Mouse (Mus musculus) limb, embryonic 14.5 days (tissue): ENCODE measurements at regions not wholly inside any gene's neighbourhood (a gene's known extent, or its start where the extent isn't known, plus 50 kb on each side); places are given as distances from the start of the nearest gene placed in this dataset.

Experiments used
- ATAC-seq: fragments of 200-750 bp; cut with Nextera tagmentation; 2 replicates; pipeline ENCODE4 v1.8.0; 2017; ENCODE audit warnings: low read depth, moderate number of reproducible peaks, moderate TSS enrichment; ENCODE audit not compliant: low FRiP score
- DNase-seq: peaks from one replicate; pipeline ENCODE4 v3.0.0-alpha.2; 2015; ENCODE audit warnings: low spot score
- H3K27ac ChIP-seq: fragments of 300-500 bp; sonication (generic); replicated peaks from 2 replicates; pipeline ENCODE4 v1.5.1; 2014; ENCODE audit warnings: low read depth, mild to moderate bottlenecking, low read length, moderate library complexity, mixed read lengths
- H3K27me3 ChIP-seq: fragments of 300-500 bp; sonication (generic); 2 replicates; pipeline ENCODE4 v1.6.1; 2014; ENCODE audit warnings: low read length, mixed read lengths; ENCODE audit not compliant: control insufficient read depth, insufficient read depth
- H3K36me3 ChIP-seq: fragments of 300-500 bp; sonication (generic); 2 replicates; pipeline ENCODE4 v1.6.1; 2014; ENCODE audit warnings: mild to moderate bottlenecking, low read length, moderate library complexity, mixed read lengths; ENCODE audit not compliant: control insufficient read depth, insufficient read depth
- H3K4me1 ChIP-seq: fragments of 300-500 bp; sonication (generic); 2 replicates; pipeline ENCODE4 v1.6.1; 2014; ENCODE audit warnings: antibody characterized with exemption, low read length, mixed read lengths; ENCODE audit not compliant: control insufficient read depth, insufficient read depth
- H3K4me2 ChIP-seq: fragments of 300-500 bp; sonication (generic); replicated peaks from 2 replicates; pipeline ENCODE4 v1.6.1; 2014; ENCODE audit warnings: low read depth, mild to moderate bottlenecking, low read length, moderate library complexity; ENCODE audit not compliant: severe bottlenecking
- H3K4me3 ChIP-seq: fragments of 300-500 bp; sonication (generic); replicated peaks from 2 replicates; pipeline ENCODE4 v1.5.1; 2014; ENCODE audit warnings: low read length
- H3K9ac ChIP-seq: fragments of 300-500 bp; sonication (generic); 2 replicates; pipeline ENCODE4 v1.6.1; 2014; ENCODE audit warnings: mild to moderate bottlenecking, low read depth, low read length, moderate library complexity; ENCODE audit not compliant: severe bottlenecking
- H3K9me3 ChIP-seq: fragments of 300-500 bp; sonication (generic); 2 replicates; pipeline ENCODE4 v1.6.1; 2016; ENCODE audit warnings: low read length; ENCODE audit not compliant: control insufficient read depth
- POLR2A ChIP-seq: fragments of 200-500 bp; IDR thresholded peaks from 2 replicates; pipeline ENCODE4 v1.8.0; 2012; ENCODE audit warnings: inconsistent platforms, mild to moderate bottlenecking, moderate library complexity, borderline replicate concordance; ENCODE audit not compliant: insufficient read depth, insufficient read length; ENCODE audit errors: extremely low read depth
- WGBS: fragments of 180-500 bp; shearing (Covaris S2); extraction: QIAGEN DNeasy Blood & Tissue Kit; methylation state at CpG from one replicate; pipeline ENCODE4 v1.1.7; 2014; 5-methylcytosine and 5-hydroxymethylcytosine counted together

- H3K4me3 ChIP-seq: no peak overlapping the region
- H3K4me2 ChIP-seq: no peak overlapping the region
- DNase-seq (no peak), ATAC-seq (no peak)
- no peak for TF ChIP-seq POLR2A
- H3K4me1 ChIP-seq: no peaks in the 10 kb centered on the region
- H3K9me3 ChIP-seq: no peaks in the 10 kb centered on the region
- H3K9ac ChIP-seq: no peak overlapping the region
- no peaks in the 10 kb centered on the region for H3K27me3 ChIP-seq
- 73% methylated on average over 7 of the region's 7 CpGs for WGBS
- H3K36me3 ChIP-seq: no peaks in the 10 kb centered on the region
- no peak overlapping the region for H3K27ac ChIP-seq
These were observed 76.4 kb upstream of the Serbp1 start for GRCm38 (mm10) chr6:67161610-67162009.

DNA sequence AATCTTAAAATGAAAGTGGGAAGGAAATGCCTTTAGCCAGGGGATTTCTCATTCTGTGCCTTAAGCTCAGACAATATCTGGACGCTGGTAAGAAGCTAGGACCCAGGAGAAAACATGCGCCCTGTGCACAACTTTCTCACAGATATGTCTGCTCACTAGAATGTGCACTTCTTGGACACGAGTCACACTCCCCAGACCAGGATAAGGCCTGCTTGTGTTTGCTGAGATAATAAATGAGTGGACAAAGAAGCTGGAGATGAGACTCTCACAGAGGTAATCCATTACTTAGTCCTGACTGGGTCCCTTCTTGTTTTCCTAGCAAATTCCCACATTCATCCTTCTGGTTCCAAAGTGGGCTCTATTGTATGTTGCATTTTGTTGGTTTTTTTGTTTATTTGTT is 77.4 kb upstream of the Serbp1 start:
- H3K9me3 ChIP-seq: no peaks in the 10 kb centered on the region
- no peaks in the 10 kb centered on the region for H3K27me3 ChIP-seq
- H3K4me2 ChIP-seq: no peak overlapping the region
- no peaks in the 10 kb centered on the region for H3K36me3 ChIP-seq
- WGBS: 69% methylated on average over 3 of the region's 3 CpGs
- TF ChIP-seq POLR2A: no peak
- H3K4me1 ChIP-seq: no peaks in the 10 kb centered on the region
- DNase-seq (no peak), ATAC-seq (no peak)
- H3K27ac ChIP-seq: no peak overlapping the region
- no peak overlapping the region for H3K9ac ChIP-seq
- no peak overlapping the region for H3K4me3 ChIP-seq

DNA sequence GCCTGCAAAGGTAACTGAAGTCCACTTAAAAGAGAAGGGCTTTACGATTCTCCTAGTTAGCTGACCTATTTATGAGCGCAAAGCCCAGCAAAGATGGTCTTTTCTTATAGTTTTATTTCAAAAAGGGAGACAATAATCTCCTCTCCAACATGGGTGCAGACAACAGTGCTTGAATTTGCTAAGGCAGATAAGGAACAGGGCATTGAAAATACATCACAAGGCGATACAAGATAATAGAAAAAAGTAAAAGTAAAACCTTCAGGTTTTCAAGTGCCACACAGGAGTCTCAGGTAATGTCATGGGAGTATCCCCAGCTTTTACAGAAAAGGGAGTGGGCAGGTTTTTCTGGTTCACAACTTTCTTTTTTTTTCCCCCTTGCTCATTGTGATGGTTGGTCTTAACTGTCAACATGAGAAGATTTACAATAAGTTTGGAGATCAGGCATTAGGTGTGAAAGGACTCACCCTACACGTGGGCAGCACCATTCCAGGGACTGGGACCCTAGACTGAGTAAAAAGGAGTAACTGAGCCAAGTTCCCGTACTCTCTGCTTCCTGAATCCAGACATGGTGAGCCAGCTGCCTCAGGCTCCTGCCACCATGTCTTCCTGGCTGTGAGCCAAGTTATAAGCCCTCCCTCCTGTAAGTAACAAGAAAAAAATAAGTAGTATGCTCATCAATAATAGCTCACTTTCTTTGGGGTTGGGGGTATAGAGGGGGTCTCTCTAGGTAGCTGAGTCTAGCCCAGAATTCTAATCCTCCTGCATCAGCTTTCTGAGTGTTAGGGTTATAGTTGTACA is 78.1 kb upstream of the Serbp1 start:
- Histone ChIP-seq H3K27me3 (no peaks in the 10 kb centered on the region), H3K4me1 (no peaks in the 10 kb centered on the region), H3K9me3 (no peaks in the 10 kb centered on the region), H3K9ac (no peak overlapping the region), H3K36me3 (no peaks in the 10 kb centered on the region), H3K27ac (no peak overlapping the region), H3K4me2 (no peak overlapping the region), H3K4me3 (no peak overlapping the region)
- TF ChIP-seq POLR2A: no peak
- WGBS: 50% methylated on average over 5 of the region's 5 CpGs
- no peak for DNase-seq
- no peak for ATAC-seq

DNA sequence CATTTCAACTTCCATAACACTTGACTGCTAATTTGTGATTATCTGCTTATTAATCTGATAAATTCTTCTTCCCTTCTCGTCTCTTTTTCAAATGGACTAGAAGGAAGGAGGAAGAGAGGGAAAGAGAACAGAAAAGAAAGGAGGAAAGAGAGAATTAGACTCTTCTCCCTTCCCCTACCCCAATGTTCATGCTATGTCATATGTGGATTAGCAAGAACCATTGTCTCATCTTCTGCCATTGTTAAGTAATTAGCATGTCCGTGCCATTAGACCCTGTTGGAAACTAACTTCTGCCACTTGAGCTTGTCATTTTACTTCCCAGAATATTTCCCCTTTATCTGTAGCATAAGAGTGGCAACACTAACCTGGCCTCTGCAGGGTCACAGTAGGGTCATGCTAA is 78.8 kb upstream of the Serbp1 start:
- Histone ChIP-seq H3K27me3 (no peaks in the 10 kb centered on the region), H3K36me3 (no peaks in the 10 kb centered on the region), H3K27ac (no peak overlapping the region), H3K9ac (no peak overlapping the region), H3K4me1 (no peaks in the 10 kb centered on the region), H3K4me2 (no peak overlapping the region; the same call in 1 of the 2 replicates), H3K4me3 (no peak overlapping the region), H3K9me3 (no peaks in the 10 kb centered on the region)
- WGBS: 13% methylated on average over 2 of the region's 2 CpGs
- ATAC-seq (no peak), DNase-seq (no peak)
- no peak for TF ChIP-seq POLR2A

DNA sequence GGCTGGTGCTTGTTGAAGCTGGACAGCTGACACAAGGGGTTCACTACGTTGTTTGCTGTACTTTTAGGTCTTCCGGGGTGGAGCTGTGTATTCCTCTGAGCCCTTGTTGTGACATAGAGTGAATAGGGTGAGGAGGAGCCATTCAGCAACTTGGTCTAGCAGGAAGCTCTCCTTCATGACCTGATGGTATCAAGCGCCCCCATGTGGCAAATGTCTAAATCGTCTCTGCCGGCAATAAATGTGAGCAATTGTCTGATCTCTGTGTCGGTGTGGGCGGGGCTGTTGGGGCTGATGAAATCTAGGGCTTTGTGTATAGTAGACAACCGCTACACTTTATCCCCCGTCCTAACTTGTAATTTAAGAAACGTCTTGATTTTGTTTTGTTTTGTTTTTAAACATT is 79.2 kb upstream of the Serbp1 start:
- TF ChIP-seq POLR2A: no peak
- Histone ChIP-seq H3K27me3 (no peaks in the 10 kb centered on the region), H3K4me3 (no peak overlapping the region), H3K36me3 (no peaks in the 10 kb centered on the region), H3K9ac (no peak overlapping the region), H3K4me2 (no peak overlapping the region; the same call in 1 of the 2 replicates), H3K9me3 (no peaks in the 10 kb centered on the region), H3K27ac (no peak overlapping the region), H3K4me1 (no peaks in the 10 kb centered on the region)
- ATAC-seq: peak; percentile 77
- WGBS: 6% methylated on average over 10 of the region's 10 CpGs
- DNase-seq: peak; percentile 90
